Mouse (Mus musculus) cerebellum, postnatal 10 days (tissue): ENCODE results near the gene Pbx1.
A peak's percentile ranks its signal among the peaks of the same experiment; 100 is the strongest.

Experiments used
- DNase-seq, 2 experiments: peaks; one replicate each; pipeline ENCODE4 v3.0.0; 2021; ENCODE audit warnings: mixed read lengths in 2 of 2

The Pbx1 gene

DNA sequence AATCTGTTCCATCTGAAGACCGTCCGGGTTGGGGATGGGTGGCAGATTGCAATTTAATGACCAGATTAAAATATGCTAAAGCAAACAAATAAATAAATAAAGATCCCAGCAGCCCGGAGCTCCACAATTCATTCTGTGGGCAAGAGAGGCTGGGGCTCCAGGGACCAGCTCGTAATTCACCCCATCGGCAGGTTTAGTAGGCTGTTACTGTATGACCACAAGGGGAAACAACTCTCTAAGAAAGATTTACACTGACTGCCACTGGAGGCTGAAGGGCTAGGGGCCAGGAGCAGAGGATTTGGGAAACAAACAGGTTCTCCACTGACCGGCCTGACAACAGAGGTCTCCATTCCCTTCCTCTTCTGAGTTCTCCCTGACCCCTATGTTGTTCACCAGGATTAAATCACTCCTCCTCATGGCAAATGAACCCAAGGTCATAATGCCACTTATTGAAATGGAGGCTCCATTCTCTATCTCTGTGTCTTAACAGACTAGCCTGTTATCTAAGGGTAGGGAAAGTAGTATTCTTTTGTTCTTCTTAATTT, 292.9 kb downstream of the Pbx1 start:
- no peak for DNase-seq

DNA sequence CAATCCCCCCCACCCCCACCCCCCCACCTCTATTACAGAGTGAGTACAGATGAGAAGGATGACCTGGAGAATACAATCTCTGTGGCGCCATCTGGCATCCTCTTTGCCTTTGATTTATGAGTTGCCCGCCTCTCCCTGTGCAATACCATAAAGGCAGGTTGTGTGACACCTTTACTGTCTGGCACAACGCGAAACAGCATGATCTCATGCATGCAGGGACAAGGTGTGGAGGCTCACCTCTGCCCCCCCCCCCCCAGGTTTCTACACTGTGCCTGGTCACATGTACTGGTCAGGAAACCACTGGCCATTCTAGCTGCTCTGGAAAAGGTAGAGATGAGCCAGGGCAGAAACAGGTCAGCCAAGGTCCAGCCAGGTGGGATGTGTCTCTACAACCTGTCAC, 293.4 kb downstream of the Pbx1 start:
- DNase-seq: no peak

DNA sequence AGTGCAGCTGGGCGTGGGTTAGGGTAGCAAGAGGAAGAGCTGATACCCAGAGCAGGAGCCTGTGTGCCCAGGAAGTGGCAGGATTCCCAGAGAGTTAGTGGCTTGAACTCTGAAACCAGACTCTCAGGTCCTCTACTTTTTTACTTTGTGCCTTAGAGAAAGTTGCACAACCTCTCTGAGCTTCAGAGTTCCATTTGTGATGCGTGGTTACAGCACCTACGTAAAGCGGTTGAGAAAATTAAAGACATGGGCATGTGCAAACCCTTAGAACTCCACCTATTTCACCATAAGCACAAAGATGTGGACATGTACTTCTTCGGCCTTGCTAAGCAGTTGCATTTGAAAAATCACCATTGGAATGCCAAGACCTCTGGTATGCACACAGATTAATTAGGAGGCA, 294.2 kb downstream of the Pbx1 start:
- DNase-seq: no peak

DNA sequence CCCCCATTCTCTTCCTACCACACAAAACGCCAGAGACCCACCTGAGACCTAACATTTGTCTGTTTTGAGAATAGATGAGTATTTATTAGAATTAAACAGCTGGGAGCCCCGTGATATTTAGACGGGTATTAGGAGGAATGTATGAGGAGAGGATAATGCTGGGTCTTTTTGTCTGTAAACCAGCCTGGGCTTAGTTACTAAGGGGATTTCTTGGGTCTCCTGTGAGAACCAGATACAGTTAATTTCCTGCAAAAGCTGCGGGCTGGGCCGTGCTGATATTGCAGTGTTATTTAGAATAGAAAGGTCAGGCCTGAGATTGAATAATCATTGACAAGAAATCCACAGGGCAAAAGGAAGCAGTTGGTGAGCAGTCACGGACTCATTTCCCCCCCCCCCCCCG, 296.5 kb downstream of the Pbx1 start:
- no peak for DNase-seq

DNA sequence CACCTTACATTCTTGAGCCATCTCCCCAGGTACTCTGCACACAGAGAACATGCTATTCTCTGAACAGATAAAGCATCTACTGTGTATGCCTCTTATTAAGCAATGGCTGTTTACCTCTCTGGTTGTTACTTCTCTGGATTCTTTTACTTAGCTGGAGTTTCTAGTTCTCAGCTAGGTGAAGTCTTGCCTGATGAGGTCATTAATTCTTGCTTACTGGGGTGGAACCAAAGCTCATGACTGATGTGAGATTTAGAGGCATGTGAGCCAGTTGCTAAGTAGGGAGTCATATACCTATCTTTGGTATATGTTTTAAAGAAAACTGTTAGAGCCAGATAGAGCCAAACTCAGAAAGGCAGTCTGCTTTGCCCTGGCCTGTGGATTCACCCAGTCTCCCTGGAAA, 298.4 kb downstream of the Pbx1 start:
- no peak for DNase-seq

DNA sequence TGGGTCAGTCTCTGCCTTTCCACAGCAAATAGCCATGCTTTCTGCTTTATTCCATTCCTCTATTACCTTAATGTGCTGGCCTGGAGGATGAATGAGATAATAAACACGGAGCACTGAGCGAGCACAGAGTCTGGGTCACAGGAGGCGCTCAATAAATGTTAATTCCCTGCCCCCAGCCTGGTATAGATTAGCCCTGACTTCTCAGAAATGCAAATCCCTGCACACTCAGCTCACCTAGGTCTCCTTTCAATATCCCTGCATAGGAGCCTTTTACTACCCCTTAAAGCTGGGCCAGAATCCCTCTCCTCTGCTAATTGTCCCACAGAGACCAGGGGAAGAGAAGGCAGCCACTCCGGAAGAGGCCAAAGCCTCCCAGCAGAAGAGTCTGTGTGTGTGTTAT, 304.1 kb downstream of the Pbx1 start:
- DNase-seq: no peak

DNA sequence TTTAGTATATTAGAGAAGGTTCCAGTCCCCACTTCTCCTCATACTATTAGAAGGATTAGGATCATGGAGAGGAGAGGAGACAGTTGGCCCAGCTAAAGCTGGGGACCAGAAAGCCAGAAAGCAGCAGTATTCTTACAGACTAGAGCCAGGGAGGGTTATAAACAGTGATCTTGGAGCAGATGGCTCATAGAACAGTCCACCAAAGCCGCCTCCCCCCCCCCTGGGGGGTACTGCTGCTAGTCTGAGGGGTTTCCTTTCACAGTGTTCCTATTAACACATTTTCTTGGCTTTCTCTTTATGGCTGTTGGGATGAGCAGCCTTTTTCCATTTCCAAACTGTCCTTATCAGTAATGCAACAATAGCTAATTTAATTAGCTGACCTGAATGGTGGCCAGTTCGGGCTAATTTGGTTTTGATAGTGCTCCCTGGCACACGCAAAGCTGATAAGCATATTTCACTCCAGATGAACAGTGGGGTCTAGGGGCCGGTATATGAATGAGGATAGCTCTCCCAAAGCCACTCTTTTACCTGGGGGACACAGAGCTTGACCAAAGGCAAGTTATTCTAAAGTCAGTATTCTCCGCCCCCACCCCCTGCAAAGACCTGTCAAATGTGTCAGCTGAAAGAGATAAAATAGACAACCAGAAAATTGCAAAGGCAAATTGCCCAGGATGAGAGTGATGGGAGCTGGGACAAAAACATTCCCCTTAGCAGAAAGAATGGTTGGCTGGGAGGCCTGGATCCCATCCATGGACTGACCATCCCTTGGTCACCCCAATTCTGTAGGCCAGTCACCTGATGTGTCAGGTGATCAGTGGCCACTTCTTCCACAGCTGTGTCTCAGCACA, 307.2 kb downstream of the Pbx1 start:
- peak; percentile 72 to 87 for DNase-seq

DNA sequence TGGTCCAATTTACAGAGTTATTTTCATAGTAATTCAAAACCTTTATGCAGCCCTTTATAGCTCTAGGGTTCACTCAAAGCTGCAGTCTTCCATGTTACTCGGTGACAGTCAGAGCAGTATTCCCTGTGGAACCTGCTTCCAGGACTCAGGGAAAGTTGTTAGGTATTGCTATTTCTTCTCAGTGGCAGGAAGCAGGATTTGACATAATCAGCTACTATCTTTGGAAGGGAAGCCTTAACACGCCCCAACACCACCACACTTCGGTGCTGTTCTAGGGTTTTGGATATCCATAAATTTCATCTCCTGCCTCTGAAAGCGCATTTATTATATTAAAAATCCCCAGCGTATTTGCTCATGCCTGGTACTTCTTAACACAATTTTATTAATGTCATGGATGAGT, 314.0 kb downstream of the Pbx1 start:
- no peak for DNase-seq

DNA sequence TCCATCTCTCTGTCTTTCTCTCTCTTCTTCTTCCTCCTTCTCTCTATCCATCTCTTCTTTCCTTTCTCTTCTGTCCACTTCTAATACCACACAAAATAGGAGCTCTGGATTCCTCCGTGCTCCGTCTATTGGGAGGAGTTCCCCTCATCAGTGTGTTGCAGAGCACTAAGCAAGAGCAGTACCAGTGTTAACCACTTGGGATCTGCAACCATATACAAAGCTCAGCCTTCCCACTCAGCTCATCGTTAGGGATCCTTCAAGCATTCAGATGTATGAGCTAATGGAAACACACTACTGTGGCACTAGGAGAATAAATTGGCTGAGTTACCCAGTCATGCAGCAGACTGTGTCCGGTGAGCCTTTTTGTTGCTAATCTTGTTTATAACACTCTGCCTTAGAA, 314.7 kb downstream of the Pbx1 start:
- DNase-seq: no peak

DNA sequence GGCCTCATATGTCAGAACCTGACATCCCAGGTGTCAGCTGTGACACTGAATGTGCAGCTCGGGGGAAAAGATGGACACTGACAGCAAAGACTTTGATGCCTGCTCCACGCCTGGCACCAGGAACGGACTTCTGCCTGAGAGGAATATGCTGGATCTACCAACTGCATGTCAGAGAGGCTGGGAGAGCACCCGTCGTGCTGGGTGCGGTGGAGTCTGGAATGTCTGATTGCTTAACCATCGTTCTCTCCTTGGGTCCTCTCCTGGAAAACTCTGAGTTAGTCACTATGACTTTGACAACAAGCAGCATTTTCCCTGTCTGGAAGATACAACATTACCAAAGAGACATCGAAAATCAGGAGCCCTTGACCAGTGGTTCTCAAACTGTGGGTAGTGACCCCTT, 322.3 kb downstream of the Pbx1 start:
- no peak for DNase-seq

DNA sequence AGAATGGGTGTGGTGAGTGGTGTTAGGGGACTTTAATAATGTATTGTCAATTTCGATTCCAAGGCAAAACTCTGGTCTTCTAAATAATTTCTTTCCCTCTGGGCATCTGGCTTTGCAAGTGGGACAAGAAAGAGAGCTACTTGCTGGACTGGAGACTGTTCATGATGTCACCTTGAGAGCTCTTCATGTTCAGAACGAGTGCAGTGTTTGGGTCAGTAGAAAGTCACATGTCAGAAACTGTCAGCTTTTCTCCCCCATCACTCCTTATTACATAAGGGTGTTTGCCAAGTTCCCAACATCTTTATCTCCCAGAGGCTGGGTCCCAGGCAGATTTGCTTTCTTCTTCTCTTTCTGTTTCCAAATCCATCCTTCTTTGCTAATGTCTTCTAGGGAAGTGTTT, 328.2 kb downstream of the Pbx1 start:
- no peak for DNase-seq

DNA sequence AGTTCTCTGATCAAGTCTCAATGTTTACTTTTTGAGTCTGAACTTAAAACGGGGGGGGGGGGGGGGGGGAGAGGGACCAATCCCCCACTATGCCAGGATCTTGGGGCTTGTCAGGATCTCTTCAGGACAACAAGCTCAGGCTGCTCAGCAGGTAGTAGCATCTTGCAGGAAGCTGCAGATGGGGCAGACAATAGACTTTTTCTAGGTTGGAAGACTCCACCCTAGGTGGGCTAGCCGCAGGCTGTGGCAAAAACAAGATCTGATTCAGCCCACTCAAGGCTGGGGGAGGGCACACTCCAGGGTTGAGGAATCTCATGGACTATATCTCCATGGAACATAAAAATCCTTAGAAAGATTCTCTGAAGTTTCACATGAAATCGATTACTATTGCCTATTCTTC, 330.6 kb downstream of the Pbx1 start:
- no peak for DNase-seq

DNA sequence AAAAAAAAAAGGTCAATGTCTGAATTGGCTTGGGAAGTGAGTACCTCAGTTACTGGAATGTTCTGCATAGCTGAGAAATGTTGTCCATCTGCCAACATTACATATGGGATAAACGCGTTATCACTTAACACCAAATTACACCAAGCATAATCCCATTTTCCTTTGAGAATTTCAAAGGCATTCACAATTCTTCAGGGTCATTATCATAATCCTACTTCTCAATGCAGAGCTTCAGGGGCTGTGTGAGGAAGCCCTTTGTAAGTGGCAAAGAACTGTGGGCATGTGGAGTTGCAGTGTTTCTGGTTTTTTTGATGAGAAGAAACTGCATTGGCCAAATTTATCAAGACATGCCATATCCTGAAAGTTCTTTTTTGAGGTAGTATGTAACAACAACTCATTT, 333.3 kb downstream of the Pbx1 start:
- DNase-seq: no peak

DNA sequence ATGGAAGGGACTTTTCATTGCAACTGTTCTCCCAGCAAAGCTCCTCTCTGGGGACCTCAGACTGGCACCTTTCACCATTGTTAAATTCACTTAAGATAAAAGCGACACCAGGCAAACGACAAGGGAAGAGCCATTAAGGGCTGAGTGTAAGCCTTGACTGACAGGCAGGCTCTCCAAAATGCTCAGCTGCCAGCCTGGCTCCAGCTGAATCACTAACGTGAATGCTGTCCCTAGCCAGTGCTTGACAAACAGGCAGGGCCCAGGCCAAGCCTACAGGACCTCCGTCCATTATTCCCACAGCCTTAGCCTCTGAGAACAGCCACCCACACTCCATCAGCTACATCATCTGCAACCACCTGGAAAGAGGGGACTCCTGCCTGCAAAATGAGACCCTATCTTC, 337.4 kb downstream of the Pbx1 start:
- DNase-seq: peak; percentile 19 to 22

DNA sequence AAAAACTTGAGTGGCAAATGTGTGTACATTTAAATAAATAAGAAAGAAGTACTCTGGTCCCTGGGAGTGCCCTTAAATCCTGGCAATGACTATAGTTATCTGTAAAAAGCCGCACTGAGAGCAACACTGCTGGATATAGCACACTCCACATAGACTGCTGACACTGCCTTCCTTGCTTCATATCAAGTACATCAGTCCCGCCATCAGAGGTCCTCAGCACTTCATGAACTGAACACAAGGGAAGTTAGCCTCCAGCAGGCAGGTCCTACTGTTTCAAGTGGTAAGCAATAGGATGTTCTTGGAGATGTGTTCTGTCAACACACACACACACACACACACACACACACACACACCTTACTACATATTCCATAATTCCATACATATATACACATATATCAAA, 339.0 kb downstream of the Pbx1 start:
- peak; percentile 35 to 49 for DNase-seq

DNA sequence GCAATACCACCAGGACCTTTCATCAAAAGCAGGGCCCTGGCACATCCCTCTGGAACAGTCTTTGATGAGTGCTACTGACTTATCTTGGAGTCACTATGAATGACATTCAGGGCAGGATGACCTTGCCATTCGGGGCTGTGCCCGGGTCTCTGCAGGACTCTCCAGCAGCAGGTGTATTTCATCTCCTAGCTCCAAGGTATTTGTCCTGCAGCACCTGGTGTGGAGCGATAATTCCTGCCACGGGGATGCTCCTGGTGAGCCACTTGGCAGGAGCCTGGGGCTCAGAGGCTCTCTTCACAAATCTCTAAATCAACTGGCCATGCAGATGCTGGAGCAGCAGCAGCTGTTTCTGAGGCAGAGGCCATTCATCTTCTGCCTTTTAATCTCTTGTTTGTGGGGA, 340.4 kb downstream of the Pbx1 start:
- no peak for DNase-seq

DNA sequence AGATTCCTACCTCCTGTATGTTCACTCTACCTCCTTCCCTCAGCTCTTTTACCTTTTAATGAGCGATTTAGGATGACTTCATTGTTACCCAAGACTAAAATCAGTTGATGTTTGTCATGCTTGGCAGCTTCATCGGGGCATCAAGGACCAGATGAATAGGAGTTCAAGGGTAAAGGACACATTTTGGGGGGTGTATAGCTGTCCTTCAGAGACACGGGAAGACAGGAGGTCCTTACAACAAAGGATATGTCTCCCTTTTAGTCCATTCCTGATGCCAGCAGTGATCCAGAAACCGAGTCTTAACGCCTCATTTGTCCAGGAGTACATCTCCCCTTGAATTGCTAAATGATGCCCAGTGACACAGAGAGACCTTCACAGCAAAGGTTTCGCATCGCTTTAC, 343.4 kb downstream of the Pbx1 start:
- no peak for DNase-seq

DNA sequence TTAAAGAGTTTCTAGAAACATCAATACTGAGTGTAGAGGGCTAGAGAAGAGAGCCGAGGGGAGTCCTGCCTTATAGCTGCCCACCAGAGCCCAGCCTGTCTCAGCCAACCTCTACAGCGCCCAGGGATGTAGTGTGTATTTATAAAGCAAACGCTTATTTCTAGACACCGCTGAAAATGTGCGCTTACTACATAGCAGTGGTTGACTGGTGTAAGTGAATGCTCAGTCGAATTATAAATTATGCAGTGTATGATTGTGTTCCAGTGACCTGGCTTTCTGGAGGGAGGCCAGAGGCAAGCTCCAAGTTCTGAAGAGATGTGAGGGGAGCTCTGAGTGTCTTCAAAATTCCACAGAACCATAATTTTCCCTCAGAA, 352.7 kb downstream of the Pbx1 start:
- DNase-seq: no peak

DNA sequence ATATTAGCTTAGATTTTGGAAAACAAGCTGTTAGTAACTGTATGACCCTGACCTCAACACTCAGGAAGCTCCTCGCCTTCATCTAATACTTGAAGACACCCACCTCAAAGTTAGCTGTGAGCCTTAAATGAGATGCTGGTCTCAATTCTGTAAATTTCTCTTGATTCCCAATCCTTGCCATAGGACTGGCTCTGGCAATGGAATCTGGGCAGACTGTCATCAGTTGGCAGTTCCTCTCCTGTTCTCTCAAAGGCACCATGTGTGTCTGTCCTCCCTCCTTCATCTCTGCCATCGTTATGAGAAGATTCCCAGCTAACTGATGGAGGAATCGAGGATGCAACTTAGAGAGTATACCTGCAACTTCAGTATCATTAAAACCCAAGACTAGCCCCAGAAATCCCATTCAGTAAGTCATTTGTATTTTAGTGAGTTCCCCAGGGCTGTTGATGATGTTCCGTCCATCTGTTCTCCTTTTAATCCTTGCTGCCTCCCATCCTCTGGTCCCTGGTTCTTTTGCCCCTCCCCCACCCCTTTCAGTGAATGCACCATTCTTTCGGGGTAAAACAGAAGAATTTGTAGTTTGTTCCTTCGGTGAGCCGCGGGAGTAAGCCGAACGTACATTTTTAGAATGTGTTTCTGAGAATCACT, 353.2 kb downstream of the Pbx1 start:
- peak; percentile 52 to 62 for DNase-seq

DNA sequence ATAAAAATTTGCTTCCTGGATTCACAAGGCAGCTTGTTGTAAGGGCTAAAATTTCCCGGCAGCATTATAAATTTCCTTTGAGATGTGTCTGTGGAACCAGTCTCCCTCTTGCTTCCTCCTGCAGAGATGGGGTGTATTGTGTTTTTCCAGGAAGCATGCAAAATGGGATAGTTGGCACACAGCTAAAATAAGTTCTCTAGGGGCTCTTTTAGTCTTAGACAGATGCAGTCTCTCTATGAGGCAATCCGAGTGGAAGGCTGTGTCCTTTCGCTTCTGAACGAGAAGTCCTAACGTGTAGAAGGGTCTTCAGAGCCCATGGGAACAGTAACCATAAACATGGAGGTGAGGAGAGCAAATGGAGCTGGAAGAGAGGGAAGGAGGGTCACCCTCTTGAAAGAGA, 360.1 kb downstream of the Pbx1 start:
- DNase-seq: no peak

DNA sequence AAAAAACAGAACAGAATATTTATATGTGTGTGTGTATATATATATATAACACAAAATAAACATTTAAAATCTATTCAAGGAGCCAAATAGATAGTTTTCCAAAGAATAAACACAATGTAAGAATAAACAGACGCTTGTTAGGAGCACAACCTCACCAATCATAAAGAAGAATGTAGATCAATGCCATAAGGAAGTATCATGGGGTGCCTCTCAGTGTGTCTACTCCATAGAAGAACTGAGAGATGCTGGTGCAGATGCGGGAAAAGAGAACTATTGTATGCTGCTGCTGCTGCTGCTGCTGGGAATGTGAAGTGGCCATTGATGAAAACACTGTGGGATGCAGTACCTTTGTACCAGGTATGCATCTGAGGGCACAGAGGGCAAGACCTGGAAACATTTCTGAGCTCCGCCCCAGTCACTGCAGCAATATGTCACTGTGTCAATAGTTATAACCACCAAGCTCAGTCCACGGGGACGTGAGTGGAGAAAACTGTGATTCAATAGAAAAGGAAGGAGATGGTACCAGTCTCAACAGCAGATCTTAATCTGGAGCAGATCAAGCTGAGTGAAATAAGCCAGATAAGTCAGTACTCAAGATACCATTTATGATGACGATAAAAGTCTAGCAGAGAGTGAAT, 361.7 kb downstream of the Pbx1 start:
- DNase-seq: no peak

DNA sequence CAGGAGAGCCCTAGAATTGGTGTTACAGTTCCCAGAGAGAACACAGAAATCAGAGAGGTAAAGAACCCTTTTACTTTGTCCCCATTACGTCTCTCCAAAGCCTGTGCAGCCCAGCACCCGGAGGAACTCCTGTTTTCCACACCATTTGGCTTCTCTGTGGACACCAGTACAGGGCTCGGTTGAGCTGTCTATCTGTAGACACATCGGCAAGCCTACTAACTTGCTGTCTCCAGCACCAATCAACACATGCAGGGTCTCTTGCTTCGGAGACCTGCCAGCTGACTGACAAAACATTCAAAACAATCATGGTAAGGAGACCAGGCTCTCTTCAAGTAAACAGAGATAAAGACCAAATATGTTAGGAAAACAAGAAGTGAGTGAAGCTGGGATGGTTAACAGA, 362.3 kb downstream of the Pbx1 start:
- DNase-seq: no peak
